Mouse (Mus musculus): Measurements from ENCODE around the gene Mef2c. TPM values are rescaled to one million over a fixed set of nuclear protein-coding genes. Genes with fewer than 3 reads are reported as not detected.

Mef2c gene
- polyA plus RNA-seq, 1 experiment from 2014 or later = 13.0 TPM

- Histone ChIP-seq H3K4me3 (ENCODE audit: low read depth, low read length) (no peak overlapping the region), H3K4me2 (ENCODE audit: low read depth, low read length) (no peak overlapping the region), H3K9ac (ENCODE audit: low read depth, low read length) (no peak overlapping the region), H3K4me1 (ENCODE audit: control insufficient read depth, low read depth, low read length) (peaks cover 8% of the 10 kb centered on the region), H3K27me3 (ENCODE audit: control insufficient read depth, insufficient read depth, low read depth, low read length) (no peaks in the 10 kb centered on the region), H3K9me3 (replicated peaks; ENCODE audit: control insufficient read depth, low read length) (no peaks in the 10 kb centered on the region), H3K27ac (ENCODE audit: low read length) (no peak overlapping the region), H3K36me3 (ENCODE audit: control insufficient read depth, insufficient read depth) (no peaks in the 10 kb centered on the region)
- ATAC-seq (ENCODE audit: low read depth) = 0 out of 2 replicates have a peak, but pooled peaks have one; percentile 24
- WGBS (ENCODE audit: insufficient replicate concordance) = 31% methylated on average over 4 of the region's 4 CpGs
Observed at GRCm38 (mm10) chr13:83573327-83573726, 69.5 kb downstream of the Mef2c start.

GRCm38 (mm10) chr13:83573855-83574583 lies 70.2 kb downstream of the Mef2c start:
- H3K4me2 ChIP-seq (ENCODE audit: low read depth, low read length) = peak overlapping the region; percentile 13; the same call in 1 of the 2 replicates
- H3K4me3 ChIP-seq (ENCODE audit: low read depth, low read length) = no peak overlapping the region
- WGBS (ENCODE audit: insufficient replicate concordance) = 29% methylated on average over 8 of the region's 8 CpGs
- no peak for ATAC-seq (ENCODE audit: low read depth)
- no peak overlapping the region for H3K9ac ChIP-seq (ENCODE audit: low read depth, low read length)
- peaks cover 5% of the 10 kb centered on the region for H3K4me1 ChIP-seq (ENCODE audit: control insufficient read depth, low read depth, low read length)
- H3K27me3 ChIP-seq (ENCODE audit: control insufficient read depth, insufficient read depth, low read depth, low read length) = no peaks in the 10 kb centered on the region
- no peaks in the 10 kb centered on the region for H3K9me3 ChIP-seq (replicated peaks; ENCODE audit: control insufficient read depth, low read length)
- H3K27ac ChIP-seq (ENCODE audit: low read length) = no peak overlapping the region
- H3K36me3 ChIP-seq (ENCODE audit: control insufficient read depth, insufficient read depth) = no peaks in the 10 kb centered on the region

- Histone ChIP-seq H3K27ac (ENCODE audit: low read length) (no peak overlapping the region), H3K36me3 (ENCODE audit: control insufficient read depth, insufficient read depth) (no peaks in the 10 kb centered on the region), H3K9me3 (replicated peaks; ENCODE audit: control insufficient read depth, low read length) (no peaks in the 10 kb centered on the region), H3K4me1 (ENCODE audit: control insufficient read depth, low read depth, low read length) (peaks cover 5% of the 10 kb centered on the region; the same call in 1 of the 2 replicates), H3K4me3 (ENCODE audit: low read depth, low read length) (no peak overlapping the region), H3K27me3 (ENCODE audit: control insufficient read depth, insufficient read depth, low read depth, low read length) (no peaks in the 10 kb centered on the region), H3K9ac (ENCODE audit: low read depth, low read length) (no peak overlapping the region), H3K4me2 (ENCODE audit: low read depth, low read length) (no peak overlapping the region)
- 32% methylated on average over 8 of the region's 8 CpGs for WGBS (ENCODE audit: insufficient replicate concordance)
- no peak for ATAC-seq (ENCODE audit: low read depth)
Observed at GRCm38 (mm10) chr13:83574866-83575265, 71.0 kb downstream of the Mef2c start.

- Histone ChIP-seq H3K9ac (ENCODE audit: low read depth, low read length) (no peak overlapping the region), H3K27me3 (ENCODE audit: control insufficient read depth, insufficient read depth, low read depth, low read length) (no peaks in the 10 kb centered on the region), H3K4me1 (ENCODE audit: control insufficient read depth, low read depth, low read length) (no peaks in the 10 kb centered on the region), H3K9me3 (replicated peaks; ENCODE audit: control insufficient read depth, low read length) (no peaks in the 10 kb centered on the region), H3K4me2 (ENCODE audit: low read depth, low read length) (no peak overlapping the region), H3K4me3 (ENCODE audit: low read depth, low read length) (no peak overlapping the region), H3K27ac (ENCODE audit: low read length) (no peak overlapping the region), H3K36me3 (ENCODE audit: control insufficient read depth, insufficient read depth) (no peaks in the 10 kb centered on the region)
- 83% methylated on average over 3 of the region's 3 CpGs for WGBS (ENCODE audit: insufficient replicate concordance)
- ATAC-seq (ENCODE audit: low read depth) = no peak
Observed at GRCm38 (mm10) chr13:83579410-83579809, 75.6 kb downstream of the Mef2c start.

- Histone ChIP-seq H3K9ac (ENCODE audit: low read depth, low read length) (no peak overlapping the region), H3K9me3 (replicated peaks; ENCODE audit: control insufficient read depth, low read length) (no peaks in the 10 kb centered on the region), H3K27me3 (ENCODE audit: control insufficient read depth, insufficient read depth, low read depth, low read length) (no peaks in the 10 kb centered on the region), H3K4me2 (ENCODE audit: low read depth, low read length) (no peak overlapping the region), H3K4me1 (ENCODE audit: control insufficient read depth, low read depth, low read length) (no peaks in the 10 kb centered on the region), H3K4me3 (ENCODE audit: low read depth, low read length) (no peak overlapping the region), H3K27ac (ENCODE audit: low read length) (no peak overlapping the region), H3K36me3 (ENCODE audit: control insufficient read depth, insufficient read depth) (no peaks in the 10 kb centered on the region)
- 62% methylated on average over 5 of the region's 5 CpGs for WGBS (ENCODE audit: insufficient replicate concordance)
- no peak for ATAC-seq (ENCODE audit: low read depth)
Observed at GRCm38 (mm10) chr13:83580856-83581255, 77.0 kb downstream of the Mef2c start.

- Histone ChIP-seq H3K9ac (ENCODE audit: low read depth, low read length) (no peak overlapping the region), H3K4me2 (ENCODE audit: low read depth, low read length) (no peak overlapping the region), H3K9me3 (replicated peaks; ENCODE audit: control insufficient read depth, low read length) (no peaks in the 10 kb centered on the region), H3K36me3 (ENCODE audit: control insufficient read depth, insufficient read depth) (no peaks in the 10 kb centered on the region), H3K27ac (ENCODE audit: low read length) (no peak overlapping the region), H3K4me3 (ENCODE audit: low read depth, low read length) (no peak overlapping the region), H3K4me1 (ENCODE audit: control insufficient read depth, low read depth, low read length) (no peaks in the 10 kb centered on the region), H3K27me3 (ENCODE audit: control insufficient read depth, insufficient read depth, low read depth, low read length) (no peaks in the 10 kb centered on the region)
- WGBS (ENCODE audit: insufficient replicate concordance) = 75% methylated on average over 1 of the region's 1 CpGs
- ATAC-seq (ENCODE audit: low read depth) = no peak
Observed at GRCm38 (mm10) chr13:83582564-83582963, 78.7 kb downstream of the Mef2c start.

- no peak for ATAC-seq (ENCODE audit: low read depth)
- no peaks in the 10 kb centered on the region for H3K27me3 ChIP-seq (ENCODE audit: control insufficient read depth, insufficient read depth, low read depth, low read length)
- no peak overlapping the region for H3K9ac ChIP-seq (ENCODE audit: low read depth, low read length)
- H3K4me1 ChIP-seq (ENCODE audit: control insufficient read depth, low read depth, low read length) = no peaks in the 10 kb centered on the region
- no peaks in the 10 kb centered on the region for H3K36me3 ChIP-seq (ENCODE audit: control insufficient read depth, insufficient read depth)
- H3K9me3 ChIP-seq (replicated peaks; ENCODE audit: control insufficient read depth, low read length) = no peaks in the 10 kb centered on the region
- H3K4me2 ChIP-seq (ENCODE audit: low read depth, low read length) = no peak overlapping the region
- H3K27ac ChIP-seq (ENCODE audit: low read length) = no peak overlapping the region
- WGBS (ENCODE audit: insufficient replicate concordance) = 79% methylated on average over 4 of the region's 4 CpGs
- no peak overlapping the region for H3K4me3 ChIP-seq (ENCODE audit: low read depth, low read length)
Observed at GRCm38 (mm10) chr13:83583881-83584280, 80.0 kb downstream of the Mef2c start.

- ATAC-seq (ENCODE audit: low read depth) = no peak
- Histone ChIP-seq H3K4me3 (ENCODE audit: low read depth, low read length) (no peak overlapping the region), H3K27me3 (ENCODE audit: control insufficient read depth, insufficient read depth, low read depth, low read length) (no peaks in the 10 kb centered on the region), H3K4me2 (ENCODE audit: low read depth, low read length) (no peak overlapping the region), H3K9ac (ENCODE audit: low read depth, low read length) (no peak overlapping the region), H3K36me3 (ENCODE audit: control insufficient read depth, insufficient read depth) (no peaks in the 10 kb centered on the region), H3K27ac (ENCODE audit: low read length) (no peak overlapping the region), H3K4me1 (ENCODE audit: control insufficient read depth, low read depth, low read length) (no peaks in the 10 kb centered on the region), H3K9me3 (replicated peaks; ENCODE audit: control insufficient read depth, low read length) (no peaks in the 10 kb centered on the region)
- 52% methylated on average over 5 of the region's 5 CpGs for WGBS (ENCODE audit: insufficient replicate concordance)
Observed at GRCm38 (mm10) chr13:83585359-83585758, 81.5 kb downstream of the Mef2c start.

GRCm38 (mm10) chr13:83588186-83588585 lies 84.4 kb downstream of the Mef2c start:
- Histone ChIP-seq H3K27ac (ENCODE audit: low read length) (no peak overlapping the region), H3K4me2 (ENCODE audit: low read depth, low read length) (no peak overlapping the region), H3K27me3 (ENCODE audit: control insufficient read depth, insufficient read depth, low read depth, low read length) (no peaks in the 10 kb centered on the region), H3K9ac (ENCODE audit: low read depth, low read length) (no peak overlapping the region), H3K36me3 (ENCODE audit: control insufficient read depth, insufficient read depth) (no peaks in the 10 kb centered on the region), H3K4me1 (ENCODE audit: control insufficient read depth, low read depth, low read length) (no peaks in the 10 kb centered on the region; the same call in 1 of the 2 replicates), H3K9me3 (replicated peaks; ENCODE audit: control insufficient read depth, low read length) (no peaks in the 10 kb centered on the region), H3K4me3 (ENCODE audit: low read depth, low read length) (no peak overlapping the region)
- WGBS (ENCODE audit: insufficient replicate concordance) = 63% methylated on average over 2 of the region's 2 CpGs
- no peak for ATAC-seq (ENCODE audit: low read depth)

Measured in liver, embryonic 16.5 days (tissue).